Comparison of ENCODE assay signal across 15 mouse cellular contexts in genomic region chr16:38002485-38002884, GRCm38 (mm10).
DNase-seq lines count a peak whose midpoint lies in the region; ATAC-seq and TF ChIP-seq lines count a peak whose summit lies in the region.
"Had no signal": no experiment of that assay in that cellular context is flagged by ENCODE, and none has a peak within 500 bp of the region (broad histone marks: within the 10 kb centered on the region; RNA-seq: fewer than 3 reads in every experiment).

No protein-coding gene starts in this region.

- H3K4me2 ChIP-seq in heart, embryonic 16.5 days (ENCODE audit: low read depth, low read length), result no peak overlapping the region
- H3K4me2 ChIP-seq in forebrain, postnatal 0 days (ENCODE audit: low read depth), result no peak overlapping the region
- H3K4me2 ChIP-seq: forebrain, embryonic 13.5 days had no signal

- no peak for DNase-seq in heart, postnatal 36 days
- peak; percentile 30 for DNase-seq in testis, postnatal 10 days (ENCODE audit: low spot score)
- no peak for DNase-seq in testis, postnatal 14 days (ENCODE audit: low spot score)
- peak; percentile 65 to 75 for DNase-seq in thymus, adult 18-20 months
- peak; percentile 70 for DNase-seq in thymus, postnatal 4 days
- DNase-seq in retina, postnatal 1 day, result no peak
- DNase-seq in forebrain, postnatal 0 days, result no peak
- DNase-seq: cerebellum, adult 2 months; gastrocnemius, postnatal 14 days; heart, adult 2 months; kidney, adult 11 months; kidney, postnatal 25 days; liver had no signal

- WGBS in heart, embryonic 16.5 days, result 58% methylated on average over 3 of the region's 3 CpGs
- 76% methylated on average over 3 of the region's 3 CpGs for WGBS in forebrain, postnatal 0 days

- no peak for TF ChIP-seq CTCF in forebrain, postnatal 0 days (IDR thresholded peaks at IDR 0.05; ENCODE audit: low read depth)

- no peaks in the 10 kb centered on the region for H3K27me3 ChIP-seq in heart, embryonic 16.5 days (ENCODE audit: control insufficient read depth, insufficient read depth, low read length)
- no peaks in the 10 kb centered on the region for H3K27me3 ChIP-seq in forebrain, postnatal 0 days (ENCODE audit: insufficient read depth, low read length)
- H3K27me3 ChIP-seq: forebrain, embryonic 13.5 days had no signal

- intact Hi-C loops in heart, postnatal 36 days (cut with DNase I), result no loop called here

- no peak overlapping the region for H3K4me3 ChIP-seq in heart, embryonic 16.5 days (ENCODE audit: low read length)
- H3K4me3 ChIP-seq in forebrain, postnatal 0 days (ENCODE audit: low read depth, low read length), result no peak overlapping the region
- H3K4me3 ChIP-seq: forebrain, embryonic 13.5 days; heart, adult 2 months had no signal

- H3K9ac ChIP-seq in heart, embryonic 16.5 days (ENCODE audit: low read length), result no peak overlapping the region
- H3K9ac ChIP-seq in forebrain, postnatal 0 days, result no peak overlapping the region
- H3K9ac ChIP-seq: forebrain, embryonic 13.5 days had no signal

- ATAC-seq in heart, embryonic 16.5 days (replicated peaks; ENCODE audit: extremely low read depth, insufficient read depth, low FRiP score), result 0 out of 2 replicates have a peak, but pooled peaks have one; percentile 45
- no peak for ATAC-seq in forebrain, postnatal 0 days
- ATAC-seq: forebrain, embryonic 13.5 days had no signal

- no peaks in the 10 kb centered on the region for H3K36me3 ChIP-seq in heart, embryonic 16.5 days (ENCODE audit: control insufficient read depth, insufficient read depth)
- no peaks in the 10 kb centered on the region for H3K36me3 ChIP-seq in forebrain, postnatal 0 days (ENCODE audit: insufficient read depth)

- H3K4me1 ChIP-seq in heart, embryonic 16.5 days (ENCODE audit: control insufficient read depth, insufficient read depth, low read length), result no peaks in the 10 kb centered on the region
- no peaks in the 10 kb centered on the region for H3K4me1 ChIP-seq in forebrain, postnatal 0 days (ENCODE audit: insufficient read depth)

- H3K27ac ChIP-seq in heart, embryonic 16.5 days (ENCODE audit: low read length), result no peak overlapping the region
- no peak overlapping the region for H3K27ac ChIP-seq in forebrain, postnatal 0 days (ENCODE audit: low read depth, low read length)
- H3K27ac ChIP-seq: forebrain, embryonic 13.5 days; heart, adult 2 months had no signal

- no peaks in the 10 kb centered on the region for H3K9me3 ChIP-seq in heart, embryonic 16.5 days (replicated peaks; ENCODE audit: control insufficient read depth, low read length)
- H3K9me3 ChIP-seq in forebrain, postnatal 0 days (ENCODE audit: low read length), result no peaks in the 10 kb centered on the region
- H3K9me3 ChIP-seq: forebrain, embryonic 13.5 days had no signal

Comparison
In these comparisons a context has a peak if more than half of its experiments do, and no peak if none do; other contexts are left out.
1. DNase-seq: peak in testis, postnatal 10 days (single experiment), thymus, adult 18-20 months (2 of 2) and thymus, postnatal 4 days (single experiment); none in heart, postnatal 36 days (0 of 2), testis, postnatal 14 days (single experiment), retina, postnatal 1 day (single experiment) and forebrain, postnatal 0 days (single experiment).